In the genomic region with DNA sequence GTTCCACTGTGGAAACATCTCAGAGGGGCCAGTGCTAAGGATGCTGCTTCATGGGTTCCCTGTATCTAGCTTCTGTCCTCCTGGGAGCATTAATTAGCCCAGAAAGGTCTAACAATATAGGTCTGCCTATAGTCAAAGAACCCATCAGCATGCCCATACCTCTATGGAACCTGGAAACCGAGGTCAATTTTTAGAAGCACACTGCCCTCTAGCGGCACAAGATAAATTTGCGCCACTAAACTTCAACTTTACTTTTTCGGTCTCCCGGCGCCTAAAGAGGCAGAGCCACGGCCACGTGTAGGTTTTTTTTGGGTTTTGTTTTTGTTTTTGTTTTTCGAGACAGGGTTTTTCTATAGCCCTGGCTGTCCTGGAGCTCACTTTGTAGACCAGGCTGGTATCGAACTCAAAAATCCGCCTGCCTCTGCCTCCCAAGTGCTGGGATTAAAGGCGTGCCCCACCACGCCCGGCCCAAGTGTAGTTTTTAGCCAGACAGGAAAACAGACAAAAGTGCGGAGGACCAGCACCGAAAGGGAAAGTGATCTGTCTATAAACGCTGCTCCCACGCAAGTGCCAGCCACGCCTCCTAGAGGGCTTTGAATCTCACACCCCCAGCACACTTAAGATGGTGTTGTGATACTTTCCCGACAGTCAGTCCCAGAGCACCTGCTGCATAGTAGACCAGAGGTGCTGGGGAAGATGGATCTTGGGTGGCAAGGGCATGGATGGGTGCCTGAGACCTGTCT, we compare ENCODE assay signal across 8 mouse cellular contexts. TPM values are rescaled to one million over a fixed set of nuclear protein-coding genes. Genes with fewer than 3 reads are reported as not detected.
DNase-seq lines count a peak whose midpoint lies in the region; ATAC-seq and TF ChIP-seq lines count a peak whose summit lies in the region.

No protein-coding gene starts in this region.

- no peak overlapping the region for H3K27ac ChIP-seq in intestine, embryonic 16.5 days (ENCODE audit: low read length)
- H3K27ac ChIP-seq in limb, embryonic 13.5 days, result no peak overlapping the region
- no peak overlapping the region for H3K27ac ChIP-seq in midbrain, embryonic 13.5 days
- no peak overlapping the region for H3K27ac ChIP-seq in spleen, adult 2 months (ENCODE audit: insufficient read depth, low read length)

- DNase-seq in frontal cortex, postnatal 10 days (ENCODE audit: low spot score in 2 of 2), result peak; percentile 14 to 47
- peak; percentile 66 to 72 for DNase-seq in cerebellum, postnatal 25 days
- peak; percentile 48 for DNase-seq in gastrocnemius, postnatal 10 days
- DNase-seq in spleen, adult 2 months (ENCODE audit: low read depth in 1 of 2, low spot score in 2 of 2), result peak; percentile 52 to 56

- H3K4me2 ChIP-seq in intestine, embryonic 16.5 days (ENCODE audit: low read depth, low read length), result peak overlapping the region; percentile 99
- peak overlapping the region; percentile 76 for H3K4me2 ChIP-seq in limb, embryonic 13.5 days (replicated peaks)
- peak overlapping the region; percentile 78 for H3K4me2 ChIP-seq in midbrain, embryonic 13.5 days (replicated peaks)

- H3K9me3 ChIP-seq in intestine, embryonic 16.5 days (ENCODE audit: control insufficient read depth, low read length), result no peaks in the 10 kb centered on the region
- no peaks in the 10 kb centered on the region for H3K9me3 ChIP-seq in limb, embryonic 13.5 days
- no peaks in the 10 kb centered on the region for H3K9me3 ChIP-seq in midbrain, embryonic 13.5 days

- peak overlapping the region; percentile 73 for H3K9ac ChIP-seq in intestine, embryonic 16.5 days (ENCODE audit: low read depth, low read length)
- peak overlapping the region; percentile 74 for H3K9ac ChIP-seq in limb, embryonic 13.5 days
- no peak overlapping the region for H3K9ac ChIP-seq in midbrain, embryonic 13.5 days (replicated peaks)

- no peaks in the 10 kb centered on the region for H3K27me3 ChIP-seq in intestine, embryonic 16.5 days (replicated peaks; ENCODE audit: control insufficient read depth, insufficient read depth, low read length)
- H3K27me3 ChIP-seq in limb, embryonic 13.5 days, result peaks cover 59% of the 10 kb centered on the region
- peaks cover 59% of the 10 kb centered on the region for H3K27me3 ChIP-seq in midbrain, embryonic 13.5 days
- H3K27me3 ChIP-seq in spleen, adult 2 months (ENCODE audit: control insufficient read depth, insufficient read depth, low read length), result no peaks in the 10 kb centered on the region

- TF ChIP-seq POLR2A in spleen, adult 2 months (IDR thresholded peaks at IDR 0.05; ENCODE audit: low read depth, low read length), result no peak

- WGBS in intestine, embryonic 16.5 days, result 3% methylated on average over 20 of the region's 20 CpGs
- WGBS in limb, embryonic 13.5 days, result 3% methylated on average over 20 of the region's 20 CpGs
- 3% methylated on average over 20 of the region's 20 CpGs for WGBS in midbrain, embryonic 13.5 days
- WGBS in spleen, adult 2 months, result under 1% methylated on average over 20 of the region's 20 CpGs

- no peaks in the 10 kb centered on the region for H3K36me3 ChIP-seq in intestine, embryonic 16.5 days (ENCODE audit: control insufficient read depth, insufficient read depth, low read length)
- H3K36me3 ChIP-seq in limb, embryonic 13.5 days, result no peaks in the 10 kb centered on the region
- no peaks in the 10 kb centered on the region for H3K36me3 ChIP-seq in midbrain, embryonic 13.5 days
- H3K36me3 ChIP-seq in spleen, adult 2 months (ENCODE audit: control insufficient read depth, insufficient read depth, low read length), result no peaks in the 10 kb centered on the region

- H3K4me3 ChIP-seq in intestine, embryonic 16.5 days (ENCODE audit: low read length), result peak overlapping the region; percentile 53
- H3K4me3 ChIP-seq in limb, embryonic 13.5 days, result peak overlapping the region; percentile 52
- peak overlapping the region; percentile 52 for H3K4me3 ChIP-seq in midbrain, embryonic 13.5 days (replicated peaks)
- H3K4me3 ChIP-seq in spleen, adult 2 months (ENCODE audit: extremely low read depth, insufficient read depth, insufficient read length), result peak overlapping the region; percentile 62

- peaks cover 10% of the 10 kb centered on the region for H3K4me1 ChIP-seq in intestine, embryonic 16.5 days (ENCODE audit: control insufficient read depth, insufficient read depth, low read length)
- H3K4me1 ChIP-seq in limb, embryonic 13.5 days, result peaks cover 16% of the 10 kb centered on the region
- peaks cover 28% of the 10 kb centered on the region for H3K4me1 ChIP-seq in midbrain, embryonic 13.5 days (replicated peaks)
- peaks cover 8% of the 10 kb centered on the region for H3K4me1 ChIP-seq in spleen, adult 2 months (ENCODE audit: control insufficient read depth, insufficient read depth, insufficient read length)

- ATAC-seq in frontal cortex, adult (ENCODE audit: low TSS enrichment), result no peak
- ATAC-seq in intestine, embryonic 16.5 days, result no peak; the same call in 1 of the 2 replicates
- ATAC-seq in limb, embryonic 13.5 days (ENCODE audit: low FRiP score, low read depth), result peak; percentile 44; the same call in 1 of the 2 replicates
- ATAC-seq in midbrain, embryonic 13.5 days, result peak; percentile 12; the same call in 1 of the 2 replicates

- TF ChIP-seq CTCF in spleen, adult 2 months (IDR thresholded peaks at IDR 0.05; ENCODE audit: extremely low read depth, insufficient read depth, insufficient read length, insufficient replicate concordance), result peak; percentile 51; the same call in 1 of the 2 replicates

RNA-seq across cellular contexts. Expression of a gene that starts 0.9 kb away (rescaled TPM):
- total RNA-seq in gastrocnemius, postnatal 10 days (2021), result not detected
- 0.17 and 0.31 TPM in 2 replicates for polyA plus RNA-seq in intestine, embryonic 16.5 days (2015; fragmentation: Nextera tagmentation; extraction: Ambion mirVana)
- polyA plus RNA-seq in limb, embryonic 13.5 days (2015; fragmentation: Nextera tagmentation; extraction: Ambion mirVana), result 0.24 and 0.65 TPM in 2 replicates
- polyA plus RNA-seq in midbrain, embryonic 13.5 days (2015; fragmentation: Nextera tagmentation; extraction: Ambion mirVana), result 0.48 and 0.63 TPM in 2 replicates
- 0.08 and 0.29 TPM in 2 replicates for polyA plus RNA-seq in spleen, adult 2 months (2012; rRNA removed)

RNA-seq across cellular contexts. Expression of a gene that starts 6.1 kb away (rescaled TPM):
- total RNA-seq in gastrocnemius, postnatal 10 days (2021), result 1 to 10 TPM; 5.4 to 5.9 TPM
- polyA plus RNA-seq in intestine, embryonic 16.5 days (2015; fragmentation: Nextera tagmentation; extraction: Ambion mirVana), result 7.6 and 9.2 TPM in 2 replicates
- 10.8 and 11.9 TPM in 2 replicates for polyA plus RNA-seq in limb, embryonic 13.5 days (2015; fragmentation: Nextera tagmentation; extraction: Ambion mirVana)
- 10.1 and 10.4 TPM in 2 replicates for polyA plus RNA-seq in midbrain, embryonic 13.5 days (2015; fragmentation: Nextera tagmentation; extraction: Ambion mirVana)
- 5.2 and 7.2 TPM in 2 replicates for polyA plus RNA-seq in spleen, adult 2 months (2012; rRNA removed)

Comparison
In these comparisons a context has a peak if more than half of its experiments do, and no peak if none do; other contexts are left out.
1. ATAC-seq: peak in limb, embryonic 13.5 days (single experiment) and midbrain, embryonic 13.5 days (single experiment); none in frontal cortex, adult (single experiment) and intestine, embryonic 16.5 days (single experiment).
2. Peak in every context shown above with its lines, with median percentiles within 50 percentile points of each other: DNase-seq, H3K4me2 ChIP-seq and H3K4me3 ChIP-seq.